Mouse (Mus musculus) limb, embryonic 11.5 days (tissue): ENCODE data around the gene Ak5. TPM values are rescaled to one million over a fixed set of nuclear protein-coding genes. Genes with fewer than 3 reads are reported as not detected.

Experiments used
- ATAC-seq: fragments of 200-750 bp; cut with Nextera tagmentation; 2 replicates; pipeline ENCODE4 v1.8.0; 2017; ENCODE audit warnings: low read depth; ENCODE audit not compliant: insufficient number of reproducible peaks, low FRiP score, low TSS enrichment
- DNase-seq: peaks from one replicate; pipeline ENCODE4 v3.0.0-alpha.2; 2015; ENCODE audit warnings: low spot score
- H3K27ac ChIP-seq: fragments of 300-500 bp; sonication (generic); replicated peaks from 2 replicates; pipeline ENCODE4 v1.5.1; 2014; ENCODE audit warnings: low read depth, mild to moderate bottlenecking, low read length
- H3K27me3 ChIP-seq: fragments of 300-500 bp; sonication (generic); 2 replicates; pipeline ENCODE4 v1.6.1; 2014; ENCODE audit warnings: mild to moderate bottlenecking, low read length, mixed read lengths; ENCODE audit not compliant: control insufficient read depth, insufficient read depth
- H3K36me3 ChIP-seq: fragments of 300-500 bp; sonication (generic); 2 replicates; pipeline ENCODE4 v1.6.1; 2014; ENCODE audit warnings: mild to moderate bottlenecking, low read length, moderate library complexity, mixed read lengths; ENCODE audit not compliant: control insufficient read depth, insufficient read depth
- H3K4me1 ChIP-seq: fragments of 300-500 bp; sonication (generic); 2 replicates; pipeline ENCODE4 v1.6.1; 2014; ENCODE audit warnings: low read length, mixed read lengths; ENCODE audit not compliant: control insufficient read depth, insufficient read depth
- H3K4me2 ChIP-seq: fragments of 300-500 bp; sonication (generic); 2 replicates; pipeline ENCODE4 v1.6.1; 2014; ENCODE audit warnings: low read depth, mild to moderate bottlenecking, moderate library complexity; ENCODE audit not compliant: severe bottlenecking
- H3K4me3 ChIP-seq: fragments of 300-500 bp; sonication (generic); 2 replicates; pipeline ENCODE4 v1.5.1; 2014; ENCODE audit warnings: low read depth, low read length
- H3K9ac ChIP-seq: fragments of 300-500 bp; sonication (generic); 2 replicates; pipeline ENCODE4 v1.6.1; 2014; ENCODE audit warnings: mild to moderate bottlenecking, low read length
- H3K9me3 ChIP-seq: fragments of 300-500 bp; sonication (generic); 2 replicates; pipeline ENCODE4 v1.6.1; 2016; ENCODE audit warnings: low read length; ENCODE audit not compliant: control insufficient read depth
- WGBS: fragments of 180-500 bp; shearing (Covaris S2); extraction: QIAGEN DNeasy Blood & Tissue Kit; methylation state at CpG from one replicate; pipeline ENCODE4 v1.1.7; 2014; 5-methylcytosine and 5-hydroxymethylcytosine counted together
- polyA plus RNA-seq: library from polyadenylated mRNA; unstranded; fragments of >200 nt; fragmentation: Nextera tagmentation; extraction: Ambion mirVana; gene quantifications from 2 replicates; pipeline ENCODE4 v1.2.1, GENCODE M21; 2014

The Ak5 gene
- polyA plus RNA-seq, 1 experiment from 2014 or later, result 2.4 TPM

- no peaks in the 10 kb centered on the region for H3K9me3 ChIP-seq
- no peaks in the 10 kb centered on the region for H3K36me3 ChIP-seq
- no peak overlapping the region for H3K4me3 ChIP-seq
- 94% methylated on average over 3 of the region's 3 CpGs for WGBS
- DNase-seq (no peak), ATAC-seq (no peak)
- no peaks in the 10 kb centered on the region for H3K27me3 ChIP-seq
- no peaks in the 10 kb centered on the region for H3K4me1 ChIP-seq
- no peak overlapping the region for H3K9ac ChIP-seq
- H3K4me2 ChIP-seq, result no peak overlapping the region
- H3K27ac ChIP-seq, result no peak overlapping the region
Observed at GRCm38 (mm10) chr3:152444114-152444513, 224.0 kb downstream of the Ak5 start.

GRCm38 (mm10) chr3:152442795-152443194 lies 225.4 kb downstream of the Ak5 start:
- Histone ChIP-seq H3K4me2 (no peak overlapping the region), H3K27me3 (no peaks in the 10 kb centered on the region), H3K9ac (no peak overlapping the region), H3K4me3 (no peak overlapping the region), H3K36me3 (no peaks in the 10 kb centered on the region), H3K9me3 (no peaks in the 10 kb centered on the region), H3K4me1 (no peaks in the 10 kb centered on the region), H3K27ac (no peak overlapping the region)
- no peak for ATAC-seq
- DNase-seq, result no peak
- WGBS, result 92% methylated on average over 4 of the region's 4 CpGs

GRCm38 (mm10) chr3:152438068-152438467 lies 230.1 kb downstream of the Ak5 start:
- Histone ChIP-seq H3K4me1 (no peaks in the 10 kb centered on the region), H3K9ac (no peak overlapping the region), H3K9me3 (no peaks in the 10 kb centered on the region), H3K27me3 (no peaks in the 10 kb centered on the region), H3K27ac (no peak overlapping the region), H3K36me3 (no peaks in the 10 kb centered on the region), H3K4me2 (no peak overlapping the region), H3K4me3 (no peak overlapping the region)
- WGBS, result 96% methylated on average over 7 of the region's 7 CpGs
- ATAC-seq (no peak), DNase-seq (no peak)

GRCm38 (mm10) chr3:152435590-152435989 lies 232.6 kb downstream of the Ak5 start:
- Histone ChIP-seq H3K4me1 (no peaks in the 10 kb centered on the region), H3K9me3 (no peaks in the 10 kb centered on the region), H3K9ac (no peak overlapping the region), H3K4me2 (no peak overlapping the region), H3K27me3 (no peaks in the 10 kb centered on the region), H3K4me3 (no peak overlapping the region), H3K27ac (no peak overlapping the region), H3K36me3 (no peaks in the 10 kb centered on the region)
- ATAC-seq, result no peak
- DNase-seq, result no peak

GRCm38 (mm10) chr3:152432677-152433076 lies 235.5 kb downstream of the Ak5 start:
- Histone ChIP-seq H3K27ac (no peak overlapping the region), H3K27me3 (no peaks in the 10 kb centered on the region), H3K4me3 (no peak overlapping the region), H3K9ac (no peak overlapping the region), H3K9me3 (no peaks in the 10 kb centered on the region), H3K4me2 (no peak overlapping the region), H3K4me1 (no peaks in the 10 kb centered on the region), H3K36me3 (peaks cover 9% of the 10 kb centered on the region; the same call in 1 of the 2 replicates)
- no peak for DNase-seq
- WGBS, result 96% methylated on average over 7 of the region's 7 CpGs
- ATAC-seq, result no peak

- H3K36me3 ChIP-seq, result peaks cover 12% of the 10 kb centered on the region; the same call in 1 of the 2 replicates
- no peaks in the 10 kb centered on the region for H3K27me3 ChIP-seq
- ATAC-seq (no peak), DNase-seq (no peak)
- no peak overlapping the region for H3K4me3 ChIP-seq
- H3K9me3 ChIP-seq, result no peaks in the 10 kb centered on the region
- WGBS, result 93% methylated on average over 8 of the region's 8 CpGs
- H3K4me2 ChIP-seq, result no peak overlapping the region
- no peak overlapping the region for H3K9ac ChIP-seq
- no peaks in the 10 kb centered on the region for H3K4me1 ChIP-seq
- no peak overlapping the region for H3K27ac ChIP-seq
Observed at GRCm38 (mm10) chr3:152428925-152429324, 239.2 kb downstream of the Ak5 start.

Other genes starting within 250 kb of the Ak5 start
- gene Pigk, start 45.7 kb upstream of the Ak5 start, polyA plus RNA-seq, result 32.8 and 45.3 TPM in 2 replicates